Mouse (Mus musculus): ENCODE measurements around the gene Pmm1.

DNA sequence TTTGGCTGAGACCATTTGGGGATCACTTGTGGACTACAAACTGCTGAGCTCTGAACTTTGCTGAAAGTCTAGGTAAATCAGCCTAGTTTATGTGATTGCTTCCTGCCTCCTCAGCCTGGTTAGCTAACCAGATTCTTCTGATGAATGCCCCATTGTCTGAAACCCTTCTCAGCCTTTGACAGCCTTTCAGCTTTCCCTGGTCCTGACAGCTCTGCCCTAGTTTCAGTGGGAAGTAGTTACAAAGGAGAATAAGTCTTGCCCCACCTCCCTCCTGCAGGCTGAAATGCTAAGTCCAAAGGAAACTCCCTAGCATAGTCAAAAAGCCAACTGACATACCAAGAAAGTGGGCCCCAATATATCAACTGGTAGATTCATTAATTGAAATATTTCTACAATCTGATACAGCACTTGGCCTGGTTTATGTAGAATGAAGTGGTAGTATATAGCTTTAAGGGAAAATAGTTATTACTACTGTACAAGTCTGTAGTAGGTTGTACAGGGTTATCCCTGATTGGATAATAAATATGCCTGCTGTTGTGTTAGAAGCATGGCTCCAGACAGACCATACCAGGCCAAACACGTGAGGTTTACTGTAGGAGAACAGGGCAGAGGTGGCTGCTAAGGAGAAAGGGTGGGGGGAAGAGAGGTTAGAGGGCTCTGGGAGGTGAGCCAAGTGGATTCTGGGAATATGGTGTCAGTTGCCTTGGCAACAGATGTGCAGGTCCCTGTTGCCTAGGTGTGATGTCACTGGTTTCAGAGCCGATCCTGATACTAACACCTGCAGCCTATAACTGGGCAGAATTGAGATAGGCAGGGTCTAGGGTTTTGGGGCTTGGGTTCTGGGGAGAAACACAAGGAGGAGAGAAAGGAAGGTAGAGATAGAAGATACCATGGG is 24.8 kb upstream of the Pmm1 start:
- TF ChIP-seq POLR2A (IDR thresholded peaks at IDR 0.05; ENCODE audit: low read depth, low read length) = no peak
- no peak for TF ChIP-seq CTCF (IDR thresholded peaks at IDR 0.05; ENCODE audit: borderline replicate concordance, insufficient read depth, low read length)
